Mouse (Mus musculus) limb, embryonic 11.5 days (tissue): ENCODE measurements around the gene Aoc2. TPM values are rescaled to one million over a fixed set of nuclear protein-coding genes. Genes with fewer than 3 reads are reported as not detected.
"Not testable (repeated sequence)": the region's sequence is repeated elsewhere in the genome, so short reads cannot be mapped to it uniquely, and the experiment has no call there.

ENCODE experiments used
- ATAC-seq: fragments of 200-750 bp; cut with Nextera tagmentation; 2 replicates; pipeline ENCODE4 v1.8.0; 2017; ENCODE audit warnings: low read depth; ENCODE audit not compliant: insufficient number of reproducible peaks, low FRiP score, low TSS enrichment
- DNase-seq: peaks from one replicate; pipeline ENCODE4 v3.0.0-alpha.2; 2015; ENCODE audit warnings: low spot score
- H3K27ac ChIP-seq: fragments of 300-500 bp; sonication (generic); replicated peaks from 2 replicates; pipeline ENCODE4 v1.5.1; 2014; ENCODE audit warnings: low read depth, mild to moderate bottlenecking, low read length
- H3K27me3 ChIP-seq: fragments of 300-500 bp; sonication (generic); 2 replicates; pipeline ENCODE4 v1.6.1; 2014; ENCODE audit warnings: mild to moderate bottlenecking, low read length, mixed read lengths; ENCODE audit not compliant: control insufficient read depth, insufficient read depth
- H3K36me3 ChIP-seq: fragments of 300-500 bp; sonication (generic); 2 replicates; pipeline ENCODE4 v1.6.1; 2014; ENCODE audit warnings: mild to moderate bottlenecking, low read length, moderate library complexity, mixed read lengths; ENCODE audit not compliant: control insufficient read depth, insufficient read depth
- H3K4me1 ChIP-seq: fragments of 300-500 bp; sonication (generic); 2 replicates; pipeline ENCODE4 v1.6.1; 2014; ENCODE audit warnings: low read length, mixed read lengths; ENCODE audit not compliant: control insufficient read depth, insufficient read depth
- H3K4me2 ChIP-seq: fragments of 300-500 bp; sonication (generic); 2 replicates; pipeline ENCODE4 v1.6.1; 2014; ENCODE audit warnings: low read depth, mild to moderate bottlenecking, moderate library complexity; ENCODE audit not compliant: severe bottlenecking
- H3K4me3 ChIP-seq: fragments of 300-500 bp; sonication (generic); 2 replicates; pipeline ENCODE4 v1.5.1; 2014; ENCODE audit warnings: low read depth, low read length
- H3K9ac ChIP-seq: fragments of 300-500 bp; sonication (generic); 2 replicates; pipeline ENCODE4 v1.6.1; 2014; ENCODE audit warnings: mild to moderate bottlenecking, low read length
- H3K9me3 ChIP-seq: fragments of 300-500 bp; sonication (generic); 2 replicates; pipeline ENCODE4 v1.6.1; 2016; ENCODE audit warnings: low read length; ENCODE audit not compliant: control insufficient read depth
- WGBS: fragments of 180-500 bp; shearing (Covaris S2); extraction: QIAGEN DNeasy Blood & Tissue Kit; methylation state at CpG from one replicate; pipeline ENCODE4 v1.1.7; 2014; 5-methylcytosine and 5-hydroxymethylcytosine counted together
- microRNA-seq: library from miRNA; unstranded; fragments of <30 nt; microRNA quantifications from one replicate; pipeline ENCODE4, GENCODE M21; 2016
- polyA plus RNA-seq: library from polyadenylated mRNA; unstranded; fragments of >200 nt; fragmentation: Nextera tagmentation; extraction: Ambion mirVana; gene quantifications from 2 replicates; pipeline ENCODE4 v1.2.1, GENCODE M21; 2014

The Aoc2 gene
- polyA plus RNA-seq, 1 experiment from 2014 or later = 1.9 TPM

DNA sequence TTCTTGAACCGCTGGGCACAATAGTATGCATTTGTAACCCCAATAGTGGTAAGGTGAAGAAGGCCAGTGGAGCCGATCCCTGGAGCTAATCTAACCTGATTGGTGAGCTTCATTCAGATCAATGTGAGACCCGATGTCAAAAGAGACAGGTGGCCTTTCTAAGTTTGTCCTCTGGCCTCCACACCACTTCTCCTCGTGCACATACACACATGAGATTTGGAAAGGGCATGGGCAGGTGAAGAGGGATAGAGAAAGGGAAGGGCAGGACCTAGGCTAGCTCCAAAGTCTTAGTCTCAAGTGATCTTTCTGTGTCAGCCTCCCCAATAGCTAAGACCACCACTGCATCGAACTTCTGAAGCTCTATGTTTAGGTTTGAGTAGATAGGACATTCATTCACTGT, 45.3 kb downstream of the Aoc2 start:
- Histone ChIP-seq H3K27ac (no peak overlapping the region), H3K4me2 (no peak overlapping the region), H3K9ac (no peak overlapping the region), H3K27me3 (no peaks in the 10 kb centered on the region), H3K4me1 (no peaks in the 10 kb centered on the region), H3K36me3 (no peaks in the 10 kb centered on the region), H3K4me3 (no peak overlapping the region), H3K9me3 (no peaks in the 10 kb centered on the region)
- 82% methylated on average over 5 of the region's 5 CpGs for WGBS
- ATAC-seq (no peak), DNase-seq (no peak)

DNA sequence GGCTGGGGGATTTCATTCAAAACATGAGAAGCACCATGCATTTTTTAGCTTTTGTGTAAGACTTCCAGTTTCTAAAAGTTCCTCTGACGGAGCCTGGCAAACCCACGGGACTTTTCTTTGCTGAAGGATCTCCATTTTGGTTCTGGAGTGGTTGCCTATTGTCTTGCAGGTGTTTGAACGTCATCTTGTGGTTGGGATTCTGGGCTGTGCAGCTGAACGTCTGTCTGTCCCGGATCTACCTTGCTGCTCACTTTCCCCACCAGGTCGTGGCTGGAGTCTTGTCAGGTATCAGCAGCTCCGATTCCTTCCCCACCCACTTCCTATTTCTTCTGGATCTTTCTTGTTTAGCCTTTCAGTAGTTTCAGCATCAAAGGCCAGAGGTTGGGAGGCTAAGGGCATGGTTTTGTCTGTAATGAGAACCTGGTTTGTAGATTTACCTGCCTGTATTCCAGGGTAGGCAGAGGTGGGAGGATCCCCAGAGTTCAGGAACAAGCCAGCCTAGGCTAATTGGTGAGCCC, 49.6 kb downstream of the Aoc2 start:
- WGBS = 72% methylated on average over 7 of the region's 7 CpGs
- ATAC-seq (no peak), DNase-seq (no peak)
- no peaks in the 10 kb centered on the region for H3K27me3 ChIP-seq
- no peak overlapping the region for H3K27ac ChIP-seq
- H3K4me1 ChIP-seq = no peaks in the 10 kb centered on the region
- H3K36me3 ChIP-seq = no peaks in the 10 kb centered on the region
- no peak overlapping the region for H3K9ac ChIP-seq
- no peak overlapping the region for H3K4me3 ChIP-seq
- no peaks in the 10 kb centered on the region for H3K9me3 ChIP-seq
- no peak overlapping the region for H3K4me2 ChIP-seq

DNA sequence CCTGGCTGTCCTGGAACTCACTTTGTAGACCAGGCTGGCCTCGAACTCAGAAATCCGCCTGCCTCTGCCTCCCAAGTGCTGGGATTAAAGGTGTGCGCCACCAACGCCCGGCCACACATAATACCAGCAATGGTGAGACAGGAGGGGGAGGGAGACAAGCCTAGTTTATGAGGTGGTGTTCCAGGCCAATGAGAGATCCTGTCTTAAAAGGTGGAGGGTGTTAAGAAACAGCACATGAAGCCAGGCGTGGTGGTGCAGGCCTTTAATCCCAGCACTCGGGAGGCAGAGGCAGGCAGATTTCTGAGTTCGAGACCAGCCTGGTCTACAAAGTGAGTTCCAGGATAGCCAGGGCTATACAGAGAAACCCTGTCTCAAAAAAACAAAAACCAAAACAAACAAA, 53.3 kb downstream of the Aoc2 start:
- ATAC-seq, H3K4me3 ChIP-seq, H3K9ac ChIP-seq, H3K27me3 ChIP-seq, H3K4me1 ChIP-seq, H3K9me3 ChIP-seq, H3K36me3 ChIP-seq, H3K4me2 ChIP-seq, DNase-seq, H3K27ac ChIP-seq: not testable (repeated sequence)
- WGBS = 90% methylated on average over 6 of the region's 8 CpGs

DNA sequence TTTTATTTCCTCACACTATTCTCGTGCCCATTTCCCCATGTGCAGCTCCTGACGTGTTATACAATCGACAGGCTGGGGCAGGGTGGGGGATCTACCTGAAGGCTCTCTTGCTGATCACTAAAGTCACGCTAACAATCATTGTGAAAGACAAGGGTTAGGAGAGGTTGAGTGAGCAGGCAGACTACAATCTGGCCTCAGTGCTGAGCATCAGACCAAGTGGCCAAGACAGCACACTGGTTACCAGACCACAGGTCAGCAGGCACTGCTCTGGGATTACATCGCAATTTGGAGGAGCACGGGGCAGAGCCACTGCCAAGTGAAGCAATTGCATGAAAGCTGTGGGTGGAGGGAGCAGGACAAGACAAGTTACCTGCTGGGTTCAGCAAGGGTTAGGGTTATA, 54.1 kb downstream of the Aoc2 start:
- Histone ChIP-seq H3K27me3 (no peaks in the 10 kb centered on the region), H3K9ac (no peak overlapping the region), H3K4me2 (no peak overlapping the region), H3K4me3 (no peak overlapping the region), H3K4me1 (no peaks in the 10 kb centered on the region), H3K27ac (no peak overlapping the region), H3K9me3 (no peaks in the 10 kb centered on the region), H3K36me3 (no peaks in the 10 kb centered on the region)
- ATAC-seq = no peak
- no peak for DNase-seq
- WGBS = 78% methylated on average over 6 of the region's 6 CpGs

Small RNA genes within 50 kb of the gene (microRNA-seq; reads per million reads assigned to microRNA genes)
- gene Gm25593 = not detected

Other genes with a start within 250 kb of the Aoc2 start
- 0.15 TPM in 1 of 2 replicates, not detected in the other for gene Hsd17b1, start 246.7 kb upstream of the Aoc2 start, polyA plus RNA-seq
- gene Coasy, start 242.5 kb upstream of the Aoc2 start, polyA plus RNA-seq = 40.5 and 49.4 TPM in 2 replicates
- 40.6 and 48.9 TPM in 2 replicates for gene Mlx, start 237.8 kb upstream of the Aoc2 start, polyA plus RNA-seq
- gene Psmc3ip, start 229.6 kb upstream of the Aoc2 start, polyA plus RNA-seq = 71.1 and 71.6 TPM in 2 replicates
- gene Retreg3, start 205.2 kb upstream of the Aoc2 start, polyA plus RNA-seq = 10.3 and 10.8 TPM in 2 replicates
- gene Tubg1, start 205.1 kb upstream of the Aoc2 start, polyA plus RNA-seq = 113 and 119 TPM in 2 replicates
- 4.8 and 5.0 TPM in 2 replicates for gene Tubg2, start 169.2 kb upstream of the Aoc2 start, polyA plus RNA-seq
- 0.04 and 0.21 TPM in 2 replicates for gene Cntnap1, start 154.5 kb upstream of the Aoc2 start, polyA plus RNA-seq
- gene Plekhh3, start 153.7 kb upstream of the Aoc2 start, polyA plus RNA-seq = 2.6 and 4.1 TPM in 2 replicates
- 0.13 TPM in 1 of 2 replicates, not detected in the other for gene Ccr10, start 149.6 kb upstream of the Aoc2 start, polyA plus RNA-seq
- 12.7 and 13.4 TPM in 2 replicates for gene Ezh1, start 98.6 kb upstream of the Aoc2 start, polyA plus RNA-seq
- 60.4 and 67.2 TPM in 2 replicates for gene Ramp2, start 79.0 kb upstream of the Aoc2 start, polyA plus RNA-seq
- gene Vps25, start 71.4 kb upstream of the Aoc2 start, polyA plus RNA-seq = 111 and 120 TPM in 2 replicates
- gene Wnk4, start 64.5 kb upstream of the Aoc2 start, polyA plus RNA-seq = 7.0 and 8.1 TPM in 2 replicates
- 1.3 and 1.8 TPM in 2 replicates for gene Cntd1, start 46.1 kb upstream of the Aoc2 start, polyA plus RNA-seq
- 191 and 204 TPM in 2 replicates for gene Coa3, start 45.9 kb upstream of the Aoc2 start, polyA plus RNA-seq
- 135 and 139 TPM in 2 replicates for gene Becn1, start 22.8 kb upstream of the Aoc2 start, polyA plus RNA-seq
- 158 and 164 TPM in 2 replicates for gene Psme3, start 8.8 kb upstream of the Aoc2 start, polyA plus RNA-seq
- not detected in 2 replicates for gene Aoc3, start 5.5 kb downstream of the Aoc2 start, polyA plus RNA-seq
- not detected in 2 replicates for gene G6pc, start 42.5 kb downstream of the Aoc2 start, polyA plus RNA-seq
- gene Aarsd1, start 92.6 kb downstream of the Aoc2 start, polyA plus RNA-seq = 89.0 and 91.6 TPM in 2 replicates
- gene Gm27029, start 99.7 kb downstream of the Aoc2 start, polyA plus RNA-seq = 10.4 and 11.5 TPM in 2 replicates
- gene Rundc1, start 100.0 kb downstream of the Aoc2 start, polyA plus RNA-seq = 13.3 and 14.4 TPM in 2 replicates
- gene Ptges3l, start 100.3 kb downstream of the Aoc2 start, polyA plus RNA-seq = 4.3 and 4.5 TPM in 2 replicates
- 459 and 489 TPM in 2 replicates for gene Rpl27, start 117.2 kb downstream of the Aoc2 start, polyA plus RNA-seq
- gene Ifi35, start 123.3 kb downstream of the Aoc2 start, polyA plus RNA-seq = 3.3 and 3.4 TPM in 2 replicates
- gene Rnd2, start 139.9 kb downstream of the Aoc2 start, polyA plus RNA-seq = 4.7 and 4.8 TPM in 2 replicates
- 17.7 and 19.3 TPM in 2 replicates for gene Vat1, start 141.2 kb downstream of the Aoc2 start, polyA plus RNA-seq
- 23.2 and 23.3 TPM in 2 replicates for gene Brca1, start 226.9 kb downstream of the Aoc2 start, polyA plus RNA-seq
- gene Nbr1, start 227.1 kb downstream of the Aoc2 start, polyA plus RNA-seq = 64.1 and 69.6 TPM in 2 replicates